Mouse (Mus musculus): ENCODE results near the gene Acot13. TPM values are rescaled to one million over a fixed set of nuclear protein-coding genes. Genes with fewer than 3 reads are reported as not detected.
"Not testable (repeated sequence)": the region's sequence is repeated elsewhere in the genome, so short reads cannot be mapped to it uniquely, and the experiment has no call there.

Gene Acot13
- polyA plus RNA-seq, 2 experiments, result 38.2 to 61.9 TPM

DNA sequence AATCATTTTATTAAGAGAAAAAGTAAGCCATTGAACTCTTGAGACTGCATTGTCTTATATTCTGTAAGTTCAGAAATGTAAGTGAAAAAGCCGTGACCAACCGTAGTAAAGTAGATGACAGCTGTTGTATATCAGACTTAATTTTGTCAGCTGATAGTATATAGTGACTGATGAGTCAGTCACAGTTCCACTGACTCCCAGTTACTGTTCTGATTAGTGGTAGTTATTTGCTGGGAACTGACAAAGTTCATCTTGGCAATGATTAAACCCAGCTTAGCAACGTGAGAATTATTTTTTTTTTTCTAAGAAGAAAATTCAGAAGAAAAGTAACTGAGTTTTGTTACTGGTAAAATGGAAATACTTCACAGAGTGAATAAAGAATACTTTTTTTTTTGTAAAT lies 10.4 kb upstream of the Acot13 start:
- Histone ChIP-seq H3K36me3 (replicated peaks; ENCODE audit: control insufficient read depth, insufficient read depth, low read depth) (peaks cover 26% of the 10 kb centered on the region), H3K4me1 (replicated peaks; ENCODE audit: control insufficient read depth in 2 of 2, insufficient read depth in 2 of 2, low read length in 1 of 2) (no peaks in the 10 kb centered on the region), H3K9ac (replicated peaks) (no peak overlapping the region), H3K9me3 (ENCODE audit: control insufficient read depth, low read length) (no peaks in the 10 kb centered on the region), H3K4me3 (ENCODE audit: insufficient read depth in 1 of 2, low read depth in 2 of 2, low read length in 2 of 2) (no peak overlapping the region), H3K27ac (no peak overlapping the region), H3K4me2 (ENCODE audit: low read depth) (no peak overlapping the region), H3K27me3 (ENCODE audit: control insufficient read depth, insufficient read depth, low read length) (no peaks in the 10 kb centered on the region)
- TF ChIP-seq CTCF (IDR thresholded peaks at IDR 0.05; ENCODE audit: low read depth) (no peak), EP300 (IDR thresholded peaks at IDR 0.05; ENCODE audit: low read depth) (no peak)
- no peak for DNase-seq (ENCODE audit: low read depth in 3 of 3, low spot score in 3 of 3)
- no peak for ATAC-seq (ENCODE audit: insufficient read depth)
- WGBS (ENCODE audit: insufficient replicate concordance), result 79% methylated on average over 3 of the region's 3 CpGs

DNA sequence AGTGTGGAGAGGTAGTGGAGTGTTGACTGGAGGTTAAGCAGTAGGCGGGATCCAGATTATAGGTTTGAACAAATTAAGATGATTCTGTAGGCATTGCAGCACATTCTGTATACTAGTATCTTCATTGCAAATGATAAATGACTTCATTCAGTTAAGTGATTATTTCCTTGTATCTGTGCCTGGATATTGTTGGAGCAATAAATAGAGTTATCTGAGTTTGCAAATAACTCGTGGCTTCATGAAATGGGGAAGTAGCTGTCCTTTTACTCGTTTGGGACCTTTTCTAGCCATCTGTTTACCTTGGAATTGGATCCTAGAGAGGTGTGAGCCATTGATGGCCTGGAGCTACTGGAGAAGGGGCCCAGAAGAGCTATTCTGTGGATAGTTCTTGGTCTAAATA lies 8.5 kb upstream of the Acot13 start:
- no peak for ATAC-seq (ENCODE audit: insufficient read depth)
- H3K9ac ChIP-seq (replicated peaks), result no peak overlapping the region
- no peaks in the 10 kb centered on the region for H3K27me3 ChIP-seq (ENCODE audit: control insufficient read depth, insufficient read depth, low read length)
- no peak overlapping the region for H3K4me2 ChIP-seq (ENCODE audit: low read depth)
- peaks cover 31% of the 10 kb centered on the region for H3K36me3 ChIP-seq (replicated peaks; ENCODE audit: control insufficient read depth, insufficient read depth, low read depth)
- no peaks in the 10 kb centered on the region for H3K9me3 ChIP-seq (ENCODE audit: control insufficient read depth, low read length)
- no peak overlapping the region for H3K4me3 ChIP-seq (ENCODE audit: insufficient read depth in 1 of 2, low read depth in 2 of 2, low read length in 2 of 2)
- no peak overlapping the region for H3K27ac ChIP-seq
- DNase-seq (ENCODE audit: low read depth in 3 of 3, low spot score in 3 of 3), result no peak
- TF ChIP-seq EP300 (IDR thresholded peaks at IDR 0.05; ENCODE audit: low read depth) (no peak), CTCF (IDR thresholded peaks at IDR 0.05; ENCODE audit: low read depth) (no peak)
- 0 out of 4 replicates have a peak, but pooled peaks cover 0 to 2% of the 10 kb centered on the region in 2 experiments for H3K4me1 ChIP-seq (replicated peaks; ENCODE audit: control insufficient read depth in 2 of 2, insufficient read depth in 2 of 2, low read length in 1 of 2)
- WGBS (ENCODE audit: insufficient replicate concordance), result 41% methylated on average over 3 of the region's 3 CpGs

DNA sequence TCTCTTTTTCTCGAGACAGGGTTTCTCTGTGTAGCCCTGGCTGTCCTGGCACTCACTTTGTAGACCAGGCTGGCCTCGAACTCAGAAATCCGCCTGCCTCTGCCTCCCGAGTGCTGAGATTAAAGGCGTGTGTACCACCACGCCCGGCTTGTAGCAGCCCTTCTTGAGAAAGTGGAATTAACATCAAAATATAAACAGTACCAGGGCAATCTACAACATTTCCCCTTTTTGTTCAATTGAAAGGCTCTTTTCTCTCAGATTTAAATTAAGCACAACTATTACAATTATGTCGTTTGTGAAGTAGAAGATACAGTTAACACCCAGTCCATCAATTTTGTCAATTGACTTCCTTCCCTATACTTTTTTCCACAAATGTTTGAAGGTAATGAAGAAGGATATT lies 6.4 kb upstream of the Acot13 start:
- not testable (repeated sequence) for H3K27me3 ChIP-seq (ENCODE audit: control insufficient read depth, insufficient read depth, low read length); H3K9ac ChIP-seq (replicated peaks); H3K27ac ChIP-seq; H3K4me2 ChIP-seq (ENCODE audit: low read depth); H3K4me3 ChIP-seq (ENCODE audit: insufficient read depth in 1 of 2, low read depth in 2 of 2, low read length in 2 of 2); ATAC-seq (ENCODE audit: insufficient read depth); DNase-seq (ENCODE audit: low read depth in 3 of 3, low spot score in 3 of 3); H3K9me3 ChIP-seq (ENCODE audit: control insufficient read depth, low read length)
- 78% methylated on average over 8 of the region's 8 CpGs for WGBS (ENCODE audit: insufficient replicate concordance)
- Histone ChIP-seq H3K4me1 (replicated peaks; ENCODE audit: control insufficient read depth in 2 of 2, insufficient read depth in 2 of 2, low read length in 1 of 2) (peaks cover 9 to 11% of the 10 kb centered on the region in 2 experiments), H3K36me3 (replicated peaks; ENCODE audit: control insufficient read depth, insufficient read depth, low read depth) (peaks cover 31% of the 10 kb centered on the region)

DNA sequence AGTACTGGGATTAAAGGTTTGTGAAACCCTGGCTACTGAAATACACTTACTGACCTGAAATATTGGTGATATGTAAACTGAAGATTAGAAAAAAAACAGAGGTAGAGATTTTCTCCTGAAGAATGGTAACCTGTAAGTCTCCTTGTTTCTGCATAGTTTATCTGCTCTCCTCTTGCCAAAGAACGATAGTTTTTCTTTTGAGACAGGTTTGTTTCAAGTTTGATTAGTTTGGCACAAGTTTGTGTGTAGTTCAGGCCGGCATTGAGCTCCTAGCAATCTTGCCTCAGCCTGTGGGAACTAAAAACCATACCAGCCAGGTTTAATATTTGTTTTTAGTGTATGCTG lies 1.4 kb upstream of the Acot13 start:
- 44% methylated on average over 2 of the region's 2 CpGs for WGBS (ENCODE audit: insufficient replicate concordance)
- ATAC-seq (ENCODE audit: insufficient read depth), result no peak
- no peaks in the 10 kb centered on the region for H3K9me3 ChIP-seq (ENCODE audit: control insufficient read depth, low read length)
- peaks cover 9% of the 10 kb centered on the region for H3K36me3 ChIP-seq (replicated peaks; ENCODE audit: control insufficient read depth, insufficient read depth, low read depth)
- peak overlapping the region; percentile 78 to 99 for H3K4me3 ChIP-seq (ENCODE audit: insufficient read depth in 1 of 2, low read depth in 2 of 2, low read length in 2 of 2)
- TF ChIP-seq CTCF (IDR thresholded peaks at IDR 0.05; ENCODE audit: low read depth) (no peak), EP300 (IDR thresholded peaks at IDR 0.05; ENCODE audit: low read depth) (no peak)
- H3K27me3 ChIP-seq (ENCODE audit: control insufficient read depth, insufficient read depth, low read length), result no peaks in the 10 kb centered on the region
- H3K27ac ChIP-seq, result no peak overlapping the region
- no peak for DNase-seq (ENCODE audit: low read depth in 3 of 3, low spot score in 3 of 3)
- peak overlapping the region; percentile 95 for H3K4me2 ChIP-seq (ENCODE audit: low read depth)
- peak overlapping the region; percentile 78 for H3K9ac ChIP-seq (replicated peaks)
- peaks cover 11% of the 10 kb centered on the region in 2 experiments for H3K4me1 ChIP-seq (replicated peaks; ENCODE audit: control insufficient read depth in 2 of 2, insufficient read depth in 2 of 2, low read length in 1 of 2)

DNA sequence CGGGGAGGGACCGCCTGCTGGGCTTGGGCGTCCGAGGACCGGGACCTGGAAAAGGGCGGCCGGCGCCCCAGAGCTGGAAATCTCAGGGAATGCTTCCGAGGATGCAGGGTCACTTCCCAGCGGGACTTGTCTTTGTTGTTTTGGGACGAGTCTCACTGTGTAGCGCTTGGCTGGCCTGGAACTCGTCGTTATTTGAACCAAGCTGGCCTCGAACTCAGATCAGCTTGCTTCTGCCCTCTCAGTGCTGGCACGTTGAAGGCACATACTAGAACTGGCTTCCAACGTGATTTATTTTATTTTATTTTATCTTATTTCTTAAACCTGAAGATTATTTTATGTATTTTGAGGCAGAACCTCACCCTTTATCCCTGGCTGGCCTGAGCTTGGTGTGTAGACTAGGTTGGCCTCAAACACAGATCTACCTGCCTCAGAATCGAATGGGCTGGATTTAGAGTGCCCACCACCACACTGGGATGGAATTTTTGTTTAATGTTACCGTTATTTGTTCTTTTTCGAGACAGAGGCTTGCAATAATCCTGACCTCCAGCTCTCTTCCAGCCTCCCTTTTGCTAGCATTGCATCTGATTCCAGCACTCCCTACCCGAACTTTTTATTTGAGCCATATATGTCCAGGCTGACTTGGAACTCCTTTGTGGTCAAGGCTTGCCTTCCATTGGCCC lies 931 bp upstream of the Acot13 start:
- Histone ChIP-seq H3K9ac (replicated peaks) (peak overlapping the region; percentile 78), H3K27ac (peak overlapping the region; percentile 77), H3K4me1 (replicated peaks; ENCODE audit: control insufficient read depth in 2 of 2, insufficient read depth in 2 of 2, low read length in 1 of 2) (peaks cover 11% of the 10 kb centered on the region in 2 experiments), H3K4me3 (ENCODE audit: insufficient read depth in 1 of 2, low read depth in 2 of 2, low read length in 2 of 2) (peak overlapping the region; percentile 78 to 99), H3K36me3 (replicated peaks; ENCODE audit: control insufficient read depth, insufficient read depth, low read depth) (peaks cover 7% of the 10 kb centered on the region), H3K4me2 (ENCODE audit: low read depth) (peak overlapping the region; percentile 95), H3K9me3 (ENCODE audit: control insufficient read depth, low read length) (no peaks in the 10 kb centered on the region), H3K27me3 (ENCODE audit: control insufficient read depth, insufficient read depth, low read length) (no peaks in the 10 kb centered on the region)
- DNase-seq (ENCODE audit: low read depth in 3 of 3, low spot score in 3 of 3) (peak in 1 of 3 experiments; percentile 32), ATAC-seq (ENCODE audit: insufficient read depth) (no peak)
- TF ChIP-seq EP300 (IDR thresholded peaks at IDR 0.05; ENCODE audit: low read depth) (no peak), CTCF (IDR thresholded peaks at IDR 0.05; ENCODE audit: low read depth) (no peak)
- WGBS (ENCODE audit: insufficient replicate concordance), result 3% methylated on average over 21 of the region's 21 CpGs

All from liver, embryonic 14.5 days (tissue).